Mouse (Mus musculus): ENCODE measurements around the gene Plcl2.
"Not testable (repeated sequence)": the region's sequence is repeated elsewhere in the genome, so short reads cannot be mapped to it uniquely, and the experiment has no call there.

The Plcl2 gene

DNA sequence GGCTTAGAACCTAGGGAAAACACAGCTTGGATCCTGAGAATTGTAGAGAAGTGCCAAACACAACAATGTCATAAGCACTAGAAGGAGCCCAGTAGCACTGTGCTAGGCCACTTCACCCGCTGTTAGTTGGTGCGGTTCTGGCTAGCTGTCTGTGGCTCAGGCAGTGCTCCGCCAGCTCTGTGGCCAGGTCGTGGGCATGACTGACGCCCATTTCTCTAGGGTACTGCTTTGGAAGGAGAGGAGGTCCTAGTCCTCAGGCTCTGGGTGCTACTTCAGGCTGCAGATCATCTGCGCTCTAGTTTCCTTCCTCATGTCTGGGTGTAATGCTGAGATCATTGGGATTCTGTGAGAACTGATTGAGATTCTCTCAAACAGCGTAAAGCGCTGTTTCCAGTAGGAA, 20.9 kb downstream of the Plcl2 start:
- in situ Hi-C loops (cut with MboI, MseI) = no loop called here

DNA sequence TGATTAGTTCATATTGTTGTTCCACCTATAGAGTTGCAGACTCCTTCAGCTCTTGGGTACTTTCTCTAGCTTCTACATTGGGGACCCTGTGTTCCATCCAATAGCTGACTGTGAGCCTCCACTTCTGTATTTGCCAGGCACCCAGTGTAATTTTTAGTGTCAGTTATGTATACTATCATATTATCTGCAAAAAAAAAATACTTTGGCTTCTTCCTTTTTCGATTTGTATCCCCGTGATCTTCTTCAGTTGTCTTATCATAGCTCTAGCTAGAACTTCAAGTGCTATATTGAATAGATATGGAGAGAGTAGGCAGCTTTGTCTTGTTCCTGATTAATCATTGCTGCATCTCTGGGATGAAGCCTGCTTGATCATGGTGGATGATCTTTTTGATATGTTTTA, 25.7 kb downstream of the Plcl2 start:
- in situ Hi-C loops (cut with MboI, MseI) = not testable (repeated sequence)

DNA sequence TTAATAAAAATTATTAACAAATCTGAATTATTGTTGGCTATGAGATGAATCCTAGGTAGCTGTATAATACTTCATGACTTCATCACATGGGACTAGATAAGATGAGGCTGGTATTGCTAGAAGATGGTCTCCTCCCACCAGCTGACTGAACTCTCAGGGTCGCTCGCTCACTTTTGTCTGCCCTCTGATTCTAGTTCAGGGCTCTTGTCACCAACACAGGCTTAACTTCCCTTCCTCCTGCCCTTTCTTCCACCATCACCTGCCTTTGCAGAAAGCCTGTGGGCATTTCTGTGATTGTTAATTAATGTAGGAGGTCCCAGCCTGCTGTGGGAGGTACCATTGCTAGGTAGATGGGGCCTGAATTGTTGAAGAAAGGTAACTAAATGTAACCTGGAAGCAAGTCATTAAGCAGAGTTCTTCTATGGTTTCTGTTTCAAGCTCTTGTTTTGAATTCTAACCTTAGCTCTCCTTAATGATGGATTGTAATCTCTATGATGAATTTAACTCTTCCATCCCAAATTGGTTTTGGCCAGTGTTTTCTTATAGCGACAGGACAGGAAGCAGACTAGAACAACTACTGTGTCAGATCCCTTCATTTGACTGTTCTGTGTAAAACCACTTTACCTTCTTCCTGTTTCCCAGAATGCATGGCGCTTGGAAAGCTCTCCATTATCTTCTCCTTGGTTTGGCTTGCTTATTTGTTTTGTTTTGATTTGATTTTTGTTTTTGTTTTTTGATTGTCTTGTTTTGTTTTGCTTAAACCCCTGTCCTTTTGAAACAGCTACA, 27.4 kb downstream of the Plcl2 start:
- in situ Hi-C loops (cut with MboI, MseI) = no loop called here

DNA sequence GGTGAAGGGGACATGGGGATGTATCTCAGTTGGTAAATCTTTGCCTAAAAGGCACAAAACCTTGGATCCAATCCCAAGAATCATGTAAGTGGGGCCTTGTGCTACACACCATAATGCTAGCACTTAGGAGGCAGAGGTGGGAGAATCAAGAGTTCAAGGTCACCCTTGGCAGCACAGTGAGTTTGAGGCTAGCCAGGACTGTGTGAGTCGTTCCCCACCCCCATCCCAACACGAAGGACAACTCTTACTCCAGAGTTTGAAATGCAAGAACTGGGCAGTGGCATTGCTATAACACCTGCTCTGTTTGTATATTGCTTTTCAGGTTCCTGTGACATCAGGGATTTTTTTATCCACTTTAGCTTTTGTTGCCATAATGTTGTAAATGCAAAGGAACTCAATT, 28.6 kb downstream of the Plcl2 start:
- in situ Hi-C loops (cut with MboI, MseI) = no loop called here

DNA sequence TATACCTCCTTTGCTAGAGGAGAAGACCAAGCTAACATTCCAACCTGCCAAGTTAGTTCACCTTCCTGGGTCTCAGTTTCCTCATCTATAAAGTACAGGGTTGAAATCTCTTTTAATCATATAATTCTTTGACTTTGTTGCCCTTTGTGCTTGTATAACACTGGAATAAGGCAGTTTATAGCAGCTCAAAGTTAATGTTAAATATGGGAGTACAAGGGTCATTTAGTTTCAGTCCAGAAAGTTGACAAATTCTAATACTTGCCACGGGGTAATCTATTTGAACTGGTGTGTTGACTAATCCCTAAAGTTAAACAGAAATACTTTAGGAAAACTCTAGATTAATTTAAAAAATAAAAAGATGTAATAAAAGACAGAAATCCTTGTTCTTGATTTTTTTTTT, 35.7 kb downstream of the Plcl2 start:
- in situ Hi-C loops (cut with MboI, MseI) = no loop called here

DNA sequence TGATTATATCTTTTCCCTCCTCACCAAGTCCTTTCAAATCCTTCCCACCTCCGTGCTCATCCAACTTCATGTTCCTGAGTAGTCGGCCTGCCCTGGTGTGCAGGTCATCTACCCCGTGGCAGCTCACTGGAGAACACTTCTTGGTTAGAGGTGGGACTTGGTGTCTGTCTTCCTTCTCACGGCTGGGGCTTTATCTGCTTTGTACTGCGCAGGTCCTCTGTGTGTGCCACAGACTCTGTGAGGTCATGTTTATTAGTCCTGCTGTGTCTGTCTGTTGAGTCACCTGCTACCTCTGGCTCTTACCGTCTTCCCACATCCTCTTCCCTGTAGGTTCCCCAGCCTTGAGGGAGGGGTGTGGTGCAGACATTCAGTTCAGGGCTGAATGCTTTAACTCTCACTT, 36.1 kb downstream of the Plcl2 start:
- in situ Hi-C loops (cut with MboI, MseI) = no loop called here

DNA sequence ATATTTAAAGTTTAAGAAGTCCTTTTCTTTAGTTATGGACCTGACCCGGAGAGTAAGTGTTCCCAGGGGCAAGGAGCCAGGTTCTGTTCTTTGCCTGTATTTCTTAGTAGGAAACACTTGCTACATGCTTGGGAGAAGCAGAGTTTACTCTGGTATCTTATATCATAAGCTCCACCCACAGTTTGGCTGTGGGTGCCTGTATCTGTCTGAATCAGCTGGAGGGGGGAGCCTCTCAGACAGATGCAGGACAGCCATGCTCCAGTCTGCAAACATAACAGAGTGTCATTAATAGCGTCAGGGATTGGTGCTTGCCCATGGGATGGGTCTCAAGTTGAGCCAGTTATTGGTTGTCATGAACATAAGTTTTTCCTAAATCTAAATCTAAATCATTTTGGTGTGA, 42.9 kb downstream of the Plcl2 start:
- in situ Hi-C loops (cut with MboI, MseI) = no loop called here

DNA sequence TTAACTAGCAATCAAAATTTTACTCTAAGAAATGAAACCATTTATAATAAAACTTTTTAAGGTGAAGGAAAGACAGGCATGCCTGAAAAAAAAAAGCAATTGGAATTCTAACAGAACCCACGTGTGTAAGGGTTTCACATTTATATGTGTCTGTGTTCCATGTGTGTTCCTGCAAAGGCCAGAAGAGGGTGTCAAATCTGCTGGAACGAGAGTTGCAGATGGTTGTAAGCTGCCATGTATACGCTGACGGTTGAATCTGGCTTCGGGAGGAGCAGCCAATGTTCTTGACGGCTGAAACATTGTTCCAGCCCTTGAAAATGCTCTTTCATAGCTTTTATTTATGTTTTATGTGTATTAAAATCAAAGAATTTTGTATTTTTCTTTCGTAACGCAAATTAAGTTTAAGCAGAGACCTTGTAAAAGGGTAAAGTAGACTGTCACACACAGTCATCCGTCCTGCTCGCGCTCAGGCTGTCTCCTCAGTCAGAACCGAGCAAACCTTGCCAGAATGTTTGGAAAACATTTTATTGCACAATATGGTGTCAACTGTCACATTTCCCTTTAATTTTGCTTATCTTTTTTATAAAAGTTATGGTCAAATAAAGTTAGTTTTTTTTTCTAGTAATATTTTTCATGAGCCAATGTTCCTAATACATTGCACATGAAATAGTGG, 48.5 kb downstream of the Plcl2 start:
- in situ Hi-C loops (cut with MboI, MseI) = no loop called here

DNA sequence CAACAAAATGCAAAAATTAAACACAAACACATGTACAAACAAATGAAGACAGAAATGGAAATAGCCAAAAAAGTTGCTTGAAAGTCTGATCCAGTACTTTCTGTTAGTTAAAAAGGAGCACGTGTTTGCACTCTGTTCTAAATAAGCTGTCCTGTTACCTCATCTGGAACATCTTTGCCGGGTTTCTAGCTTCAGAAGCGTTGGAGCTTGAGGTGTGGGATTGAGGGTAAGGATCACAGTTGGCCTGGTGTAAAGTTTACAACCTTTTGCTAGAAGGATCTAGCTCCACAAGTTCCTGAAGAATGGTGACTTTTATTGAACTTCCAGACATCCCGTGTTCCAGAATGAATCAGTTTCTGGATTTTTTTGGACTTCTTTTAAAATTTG, 49.0 kb downstream of the Plcl2 start:
- in situ Hi-C loops (cut with MboI, MseI) = no loop called here

DNA sequence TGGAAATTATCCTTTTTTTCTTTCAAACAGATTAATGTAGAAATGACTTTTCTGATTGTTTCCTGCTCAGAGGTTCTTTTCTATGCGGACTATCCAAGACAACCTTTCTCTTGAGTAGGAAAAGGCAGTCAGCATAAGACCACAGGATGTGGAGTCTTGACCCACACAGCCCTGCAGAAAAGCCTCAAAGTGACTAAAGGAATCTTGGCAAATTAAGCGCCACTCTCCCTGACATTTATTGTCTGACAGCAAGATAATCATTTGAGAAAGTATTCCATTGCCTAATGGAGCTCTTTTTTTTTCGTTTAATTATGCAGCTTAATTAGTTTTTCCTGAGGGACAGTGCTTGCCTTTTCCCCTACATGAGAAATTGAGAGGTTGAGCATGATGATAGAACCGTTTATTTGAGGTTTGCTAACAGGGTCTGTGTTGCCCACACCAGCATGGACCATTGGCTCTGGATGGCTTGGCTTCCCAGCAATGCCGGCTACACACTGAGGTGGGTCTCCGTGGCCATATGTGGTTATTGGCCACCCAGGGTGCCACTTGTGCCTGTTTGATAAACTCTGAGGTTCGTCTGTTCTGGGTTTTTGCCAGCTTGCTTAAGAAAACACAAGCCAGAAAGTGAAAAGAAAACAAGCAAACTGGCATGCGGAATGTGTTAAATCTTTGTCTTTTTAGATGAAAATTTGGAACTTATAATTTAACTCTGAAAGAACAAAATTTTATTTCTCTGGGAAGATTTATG, 56.3 kb downstream of the Plcl2 start:
- in situ Hi-C loops (cut with MboI, MseI) = loop anchor here (5.0 kb wide), 1 partner anchor 93 kb away; no protein-coding TSS in a partner anchor

DNA sequence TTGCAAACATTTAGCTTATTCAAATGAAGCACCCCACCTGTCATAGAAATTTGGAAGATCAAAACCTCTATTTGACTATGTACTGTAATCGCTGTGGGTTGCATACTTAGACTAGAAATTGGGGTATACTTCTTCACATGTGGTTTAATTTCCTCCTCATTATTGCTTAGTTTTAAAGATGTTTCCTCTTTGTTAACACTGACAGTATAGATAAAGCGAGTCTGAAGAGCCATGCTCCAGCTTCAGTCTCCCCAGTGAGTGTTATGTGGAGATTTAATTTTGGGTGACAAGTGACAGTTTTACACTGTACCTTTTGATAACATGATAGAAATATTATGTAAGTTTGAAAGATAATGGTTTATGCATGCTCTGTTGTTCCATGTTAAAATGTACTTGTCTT, 59.6 kb downstream of the Plcl2 start:
- in situ Hi-C loops (cut with MboI, MseI) = loop anchor here (5.0 kb wide), 1 partner anchor 97 kb away; no protein-coding TSS in a partner anchor

DNA sequence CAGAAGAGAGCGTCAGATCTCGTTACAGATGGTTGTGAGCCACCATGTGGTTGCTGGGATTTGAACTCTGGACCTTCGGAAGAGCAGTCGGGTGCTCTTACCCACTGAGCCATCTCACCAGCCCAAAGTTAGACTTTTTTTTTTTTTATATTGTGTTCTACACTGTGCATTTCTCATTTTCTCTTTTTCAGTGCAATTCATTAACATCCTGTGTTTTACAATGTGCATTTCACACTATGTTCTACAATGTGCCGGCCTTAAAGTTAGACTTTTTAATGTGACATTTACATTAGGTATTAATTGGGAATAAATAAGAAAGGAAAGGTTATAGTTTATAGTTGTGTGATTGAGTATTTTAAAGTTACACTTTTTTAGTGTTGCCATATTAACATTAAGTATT, 61.0 kb downstream of the Plcl2 start:
- in situ Hi-C loops (cut with MboI, MseI) = not testable (repeated sequence)

DNA sequence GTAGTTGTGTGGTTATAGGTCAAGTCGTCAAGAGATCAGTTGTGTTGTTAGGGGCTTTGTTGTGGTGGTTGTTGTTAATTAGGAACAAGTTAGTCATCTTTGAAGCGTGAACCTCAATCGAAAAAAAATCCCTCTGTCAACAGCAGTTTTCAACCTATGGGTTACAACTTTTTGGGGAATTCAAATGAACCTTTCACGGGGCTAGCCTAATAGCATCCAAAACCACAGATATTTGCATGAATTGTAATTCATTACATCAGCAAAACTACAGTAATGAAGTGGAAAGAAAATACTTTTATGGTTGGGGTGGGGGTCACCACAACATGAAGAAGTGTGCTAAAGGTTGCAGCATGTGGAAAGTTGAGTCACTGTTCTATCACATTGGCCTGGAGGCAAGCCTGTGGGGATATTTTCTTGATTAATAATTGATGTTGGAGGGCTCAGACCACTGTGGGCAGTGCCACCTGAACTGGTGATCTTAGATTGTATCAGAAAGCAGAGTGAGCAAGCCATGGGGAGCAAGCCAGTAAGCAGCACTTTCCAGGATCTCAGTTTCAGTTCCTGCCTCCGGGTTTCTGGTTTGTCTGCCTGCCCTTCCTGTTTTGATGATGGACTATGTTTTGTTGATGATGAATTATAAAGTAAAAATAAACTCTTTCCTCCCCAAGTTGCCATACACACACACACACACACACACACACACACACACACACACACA, 61.6 kb downstream of the Plcl2 start:
- in situ Hi-C loops (cut with MboI, MseI) = no loop called here

DNA sequence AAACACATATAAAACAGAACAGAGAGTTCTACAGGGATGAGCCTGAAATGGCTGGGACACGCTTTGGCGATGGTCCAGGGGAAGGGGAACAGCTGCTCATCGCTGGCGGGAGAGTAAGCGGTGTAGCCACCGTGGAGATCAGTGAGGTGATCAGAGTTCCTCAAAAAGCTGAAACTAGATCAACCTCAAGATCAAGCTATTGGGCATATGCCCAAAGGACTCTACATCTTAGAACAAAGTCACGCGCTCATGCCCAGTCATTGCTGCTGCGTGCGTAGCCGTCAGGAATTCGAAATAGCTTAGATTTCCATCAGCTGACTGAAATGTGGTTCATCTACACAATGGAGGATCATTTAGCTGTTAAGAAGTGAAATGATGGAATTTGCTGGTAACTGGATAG, 65.0 kb downstream of the Plcl2 start:
- in situ Hi-C loops (cut with MboI, MseI) = no loop called here

DNA sequence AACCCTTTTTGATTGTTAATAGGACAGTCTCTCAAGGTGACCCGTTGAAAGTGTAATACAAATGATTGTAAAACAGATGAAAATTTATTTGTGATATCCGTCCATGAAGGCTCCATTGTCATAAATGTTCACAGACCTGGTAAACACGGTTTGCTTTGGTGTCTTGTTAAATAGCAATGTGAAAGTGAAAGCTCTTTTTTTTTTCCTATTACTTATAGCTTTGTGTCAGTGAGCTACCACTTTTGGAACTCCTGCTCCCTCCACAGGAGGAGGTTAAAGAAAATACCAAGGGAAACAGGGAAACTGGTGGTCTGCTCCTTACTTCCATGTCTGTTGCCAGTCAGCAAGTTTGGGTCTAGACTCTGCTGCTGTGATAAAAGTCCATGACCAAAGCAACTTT, 71.2 kb downstream of the Plcl2 start:
- in situ Hi-C loops (cut with MboI, MseI) = no loop called here

DNA sequence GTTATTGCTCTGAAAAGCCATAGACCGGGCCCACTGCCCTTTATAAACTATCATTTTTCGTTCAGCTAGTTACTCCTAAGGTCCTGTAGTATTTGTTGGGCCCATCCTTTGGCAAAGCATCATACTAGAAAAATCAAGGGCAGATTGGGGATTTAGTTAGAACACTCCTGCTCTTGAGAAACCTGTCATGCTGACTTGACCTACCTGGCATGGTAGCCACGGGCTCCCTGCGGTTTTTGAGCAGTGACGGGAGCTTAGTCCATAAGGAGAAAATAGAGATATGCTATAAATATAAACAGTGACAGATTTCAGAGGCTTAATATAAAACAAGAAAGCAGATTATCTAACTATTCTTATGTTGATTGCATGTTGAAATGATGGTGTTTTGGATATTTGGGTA, 77.6 kb downstream of the Plcl2 start:
- in situ Hi-C loops (cut with MboI, MseI) = no loop called here

DNA sequence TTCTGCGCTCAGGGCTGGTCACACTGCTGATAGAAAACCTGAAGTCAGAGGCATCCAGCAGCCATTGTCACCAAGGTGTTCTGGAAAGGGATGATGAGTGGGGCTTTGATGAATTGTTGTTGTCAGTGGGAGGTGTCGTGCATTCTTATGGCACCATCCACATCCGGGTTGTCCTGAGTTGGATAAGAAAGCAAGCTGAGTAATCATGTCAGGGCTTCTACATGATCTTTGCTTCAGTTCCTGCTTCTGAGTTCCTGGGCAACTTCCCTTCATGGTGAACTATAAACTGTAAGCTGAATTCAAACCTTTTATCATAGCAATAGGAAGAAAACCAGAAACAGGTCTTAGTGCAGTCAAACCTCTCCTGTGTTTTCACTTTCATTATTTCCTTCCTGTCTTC, 78.7 kb downstream of the Plcl2 start:
- in situ Hi-C loops (cut with MboI, MseI) = no loop called here

DNA sequence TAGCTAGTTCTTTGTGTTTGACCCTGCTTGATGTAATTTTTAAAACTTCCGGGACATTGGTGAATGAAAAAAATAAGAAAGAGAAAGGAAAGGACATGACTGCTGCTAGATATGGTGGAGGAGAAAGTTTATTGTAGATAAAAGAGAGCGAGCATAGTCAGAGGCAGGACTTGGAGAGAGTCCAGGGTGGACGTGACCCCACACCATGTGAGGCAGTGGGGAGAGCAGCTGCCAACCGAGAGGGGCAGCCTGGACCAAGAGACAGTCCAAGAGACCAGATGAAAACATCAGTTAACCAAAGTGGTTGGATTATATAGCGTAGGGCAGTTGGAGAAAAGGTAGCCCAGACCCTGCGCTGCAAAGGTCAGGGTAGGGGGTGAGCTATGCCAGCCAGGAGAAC, 91.0 kb downstream of the Plcl2 start:
- in situ Hi-C loops (cut with MboI, MseI) = no loop called here

DNA sequence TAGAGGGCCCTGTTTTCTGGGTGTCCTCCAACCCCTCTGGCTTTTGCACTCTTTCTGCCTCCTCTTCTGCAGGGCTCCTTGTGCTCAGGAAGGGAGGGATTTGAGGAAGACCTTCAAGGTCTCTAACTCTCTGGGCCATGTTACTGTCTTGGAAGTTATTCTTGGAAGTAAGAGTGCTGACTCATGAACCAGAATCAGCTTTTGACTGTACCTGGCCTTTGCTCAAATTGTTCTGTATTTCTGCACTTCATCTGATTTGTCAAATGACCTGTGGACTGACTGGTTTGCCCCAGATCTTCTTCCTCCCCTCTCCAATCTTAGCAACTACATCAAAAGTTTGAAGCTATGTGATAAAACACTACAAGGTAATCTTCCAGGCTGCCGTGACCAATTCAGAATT, 91.5 kb downstream of the Plcl2 start:
- in situ Hi-C loops (cut with MboI, MseI) = no loop called here

DNA sequence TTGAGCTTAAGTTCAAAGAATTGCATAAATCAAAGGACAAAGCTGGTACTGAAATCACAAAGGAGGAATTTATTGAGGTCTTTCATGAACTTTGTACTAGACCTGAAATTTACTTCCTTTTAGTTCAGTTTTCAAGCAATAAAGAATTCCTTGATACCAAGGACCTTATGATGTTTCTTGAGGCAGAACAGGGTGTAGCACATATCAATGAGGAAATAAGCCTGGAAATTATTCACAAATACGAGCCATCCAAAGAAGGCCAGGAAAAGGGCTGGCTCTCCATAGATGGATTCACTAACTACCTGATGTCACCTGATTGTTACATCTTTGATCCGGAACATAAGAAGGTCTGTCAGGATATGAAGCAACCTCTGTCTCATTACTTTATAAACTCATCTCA, 97.7 kb downstream of the Plcl2 start:
- in situ Hi-C loops (cut with MboI, MseI) = no loop called here

DNA sequence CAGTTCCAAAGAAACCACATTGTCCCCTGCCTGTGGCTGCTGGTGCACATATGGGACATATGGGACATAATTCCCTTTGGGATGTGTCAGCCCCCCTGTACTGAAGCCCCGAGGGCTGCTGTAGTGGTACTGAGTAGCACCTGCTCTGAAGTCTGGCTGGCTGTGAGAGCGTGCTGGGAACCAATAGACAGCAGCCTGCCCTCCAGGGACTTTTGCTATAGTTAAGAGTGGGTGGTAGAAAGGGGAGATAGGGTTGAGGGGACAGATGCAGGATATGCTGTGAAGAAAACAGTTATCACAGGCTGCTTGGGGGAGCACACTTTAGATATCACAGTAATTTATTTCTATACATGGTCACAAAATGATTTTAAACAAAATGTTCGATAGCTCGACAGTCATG, 100.7 kb downstream of the Plcl2 start:
- in situ Hi-C loops (cut with MboI, MseI) = no loop called here

All from T-helper 1 cell (primary cell).